Mouse (Mus musculus): ENCODE results near the gene Cntnap4.

Cntnap4 gene

DNA sequence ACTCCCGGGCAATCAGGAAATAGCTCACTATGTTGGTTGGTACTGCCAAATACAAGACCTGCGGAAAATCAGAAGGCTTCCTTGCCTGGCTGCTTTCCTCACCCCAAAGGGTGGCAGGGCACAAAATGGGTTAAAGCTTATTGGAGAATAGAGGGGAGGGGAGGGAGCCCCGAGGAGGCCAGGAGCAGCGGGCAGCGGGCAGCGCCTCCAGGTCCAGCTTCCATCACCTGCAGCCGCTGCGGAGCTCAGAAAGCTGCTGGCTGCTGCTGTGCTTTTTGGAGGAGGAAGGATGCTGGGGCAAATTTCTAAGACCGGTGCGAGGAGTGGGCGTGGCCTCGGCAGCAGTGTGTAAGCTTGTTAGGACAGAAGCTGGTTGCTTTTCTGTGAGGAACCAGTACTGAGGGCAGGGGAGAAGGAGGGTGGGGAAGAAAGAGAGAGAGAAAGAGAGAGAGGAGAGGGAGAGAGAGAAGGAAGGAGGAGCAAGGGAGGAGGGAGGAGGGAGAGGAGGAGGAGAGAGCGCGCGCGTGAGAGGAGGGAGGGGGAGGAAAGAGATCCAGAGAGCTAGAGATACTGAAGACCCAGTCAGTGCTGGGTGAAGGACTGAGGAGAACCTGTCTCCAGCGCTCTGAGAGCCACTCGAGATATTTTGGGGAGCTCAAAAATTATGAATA, at the start of gene Cntnap4:
Gene Cntnap4, plus strand, starts transcription at position 573 of the 671 bp plus-strand sequence.
- DNase-seq (ENCODE audit: low read depth, low spot score) = peak; percentile 9

DNA sequence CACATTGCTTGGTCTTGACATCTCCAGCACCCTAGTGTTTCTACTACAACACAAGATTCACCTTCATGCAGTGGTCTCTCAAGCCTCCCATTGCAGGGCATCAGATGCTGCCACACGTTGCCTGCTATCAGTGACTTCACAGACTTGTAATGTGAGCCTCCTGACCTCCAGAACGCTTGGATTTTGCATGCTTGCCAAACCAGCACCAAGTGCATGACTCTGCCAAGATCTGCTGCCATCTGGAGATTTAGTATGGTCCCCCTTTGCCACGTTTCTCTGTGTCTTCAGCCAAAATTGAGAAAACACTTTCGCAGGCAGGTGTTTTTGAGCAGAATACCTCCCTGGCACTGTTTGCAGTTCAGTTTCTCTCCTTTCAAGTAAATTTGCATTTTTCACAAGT, 12.5 kb upstream of the Cntnap4 start:
- no peak for DNase-seq (ENCODE audit: low read depth, low spot score)

DNA sequence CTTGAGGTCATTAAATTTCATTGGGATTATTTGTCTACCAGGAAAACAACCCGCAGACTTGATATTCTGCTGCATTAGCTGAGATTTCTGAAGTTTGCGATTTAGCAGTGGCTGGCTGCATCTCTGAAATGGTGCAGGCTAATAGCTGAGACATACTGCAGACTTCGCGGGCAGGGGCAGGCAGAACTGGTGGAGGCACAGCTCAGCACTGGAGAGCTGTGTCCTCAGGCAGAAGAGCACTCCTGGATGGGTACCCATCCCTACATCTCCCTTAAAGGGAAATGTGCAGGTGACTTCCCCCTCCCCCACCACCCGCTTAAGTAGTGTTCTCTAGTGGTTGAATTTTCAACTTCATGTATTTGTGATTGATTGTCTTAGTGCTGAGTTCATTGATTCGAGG, 698 bp downstream of the Cntnap4 start:
- no peak for DNase-seq (ENCODE audit: low read depth, low spot score)

DNA sequence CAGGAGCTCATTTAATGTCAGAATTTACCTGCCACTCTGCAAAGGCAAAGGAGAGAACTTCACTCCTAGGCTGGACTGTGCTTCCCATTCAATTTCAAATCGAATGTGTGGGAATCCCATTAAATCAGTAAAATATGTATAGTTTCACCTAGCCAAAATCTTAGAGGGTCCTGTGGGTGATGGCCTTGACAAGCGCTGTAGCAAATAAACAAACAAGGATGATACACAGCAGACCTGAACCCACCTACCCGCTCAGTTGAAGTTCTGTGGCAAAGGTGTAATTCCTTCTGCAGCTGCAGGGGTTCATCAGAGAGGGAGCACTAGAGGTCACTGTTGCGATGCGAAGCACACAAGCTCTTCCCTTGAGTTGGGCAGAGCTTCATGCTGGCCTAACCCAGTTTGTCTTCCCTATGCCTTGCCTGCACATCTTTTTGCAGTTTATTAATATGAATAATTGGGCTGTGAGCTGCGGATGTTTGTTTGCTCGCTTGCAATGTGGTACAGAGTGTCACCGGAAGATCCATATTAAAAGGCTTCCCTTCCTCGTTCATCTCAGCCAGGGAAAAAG, 1.6 kb downstream of the Cntnap4 start:
- DNase-seq (ENCODE audit: low read depth, low spot score) = peak; percentile 16

DNA sequence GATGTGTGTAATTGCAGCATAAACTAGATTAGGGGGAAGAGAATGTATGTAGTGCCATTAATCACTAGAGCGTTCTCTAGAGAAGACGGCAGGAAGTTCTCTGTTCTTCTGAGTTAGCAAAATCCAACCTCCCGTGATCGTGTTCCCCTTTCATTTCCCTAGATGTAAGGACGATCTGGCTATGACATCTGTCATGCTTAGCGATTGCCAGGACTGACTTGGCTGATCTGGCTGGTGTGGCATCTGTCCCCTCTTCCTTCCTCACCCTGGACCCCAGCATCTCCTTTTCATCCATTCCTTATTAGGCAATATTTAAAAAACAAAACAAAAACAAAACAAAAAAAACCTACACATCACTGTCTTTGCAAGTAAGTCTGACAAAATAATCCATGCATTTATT, 11.6 kb downstream of the Cntnap4 start:
- no peak for DNase-seq (ENCODE audit: low read depth, low spot score)

DNA sequence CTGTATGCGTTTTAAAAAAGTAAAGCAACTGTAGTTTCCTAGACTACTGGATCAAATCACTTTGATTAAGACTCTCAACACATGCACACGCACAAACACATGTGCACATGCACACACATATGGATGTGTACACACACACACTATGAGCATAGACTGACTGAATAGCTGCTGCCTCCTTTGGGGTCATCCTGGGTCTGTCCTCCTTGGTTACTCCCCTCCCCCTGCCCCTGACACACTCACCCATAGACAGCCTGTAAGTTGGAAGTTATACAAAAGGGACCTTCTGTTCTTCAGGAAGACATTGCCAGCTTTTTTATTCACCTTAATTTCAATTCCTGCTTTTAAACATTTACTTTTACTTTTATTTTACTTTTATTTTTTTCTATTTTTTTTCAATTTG, 13.6 kb downstream of the Cntnap4 start:
- no peak for DNase-seq (ENCODE audit: low read depth, low spot score)

DNA sequence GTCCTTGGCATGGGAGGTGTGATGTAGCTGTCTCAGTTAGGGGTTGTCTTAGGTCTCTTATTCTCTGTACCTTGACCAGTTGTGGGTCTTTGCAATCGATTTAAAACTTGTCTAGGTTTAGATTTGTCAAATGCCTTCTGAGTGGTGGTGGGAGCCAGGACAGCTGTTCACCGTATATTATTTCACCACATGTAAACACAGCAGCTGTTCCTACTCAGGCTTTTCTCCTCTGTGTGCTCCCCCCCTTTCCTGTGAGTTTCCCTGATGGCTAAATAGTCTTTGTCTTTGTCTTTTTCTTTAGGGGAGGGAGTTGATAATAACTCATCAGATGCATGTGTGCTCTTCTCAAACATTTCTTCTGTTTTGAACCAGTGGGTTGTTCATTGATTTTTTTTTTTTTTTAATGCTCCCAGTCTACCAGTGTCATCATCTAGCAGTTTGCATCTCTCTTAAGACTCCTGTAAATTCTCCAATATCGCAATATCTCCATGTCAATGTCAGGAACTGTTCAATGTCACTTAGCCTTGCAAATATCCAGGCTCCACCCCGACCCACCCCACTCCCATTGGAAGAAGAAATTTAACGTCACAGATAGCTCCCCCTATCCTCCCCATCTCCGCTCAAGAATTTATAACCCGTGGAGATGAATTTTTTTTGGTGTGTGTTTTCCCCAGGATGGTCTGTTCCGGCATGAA, 18.7 kb downstream of the Cntnap4 start:
- DNase-seq (ENCODE audit: low read depth, low spot score) = no peak

DNA sequence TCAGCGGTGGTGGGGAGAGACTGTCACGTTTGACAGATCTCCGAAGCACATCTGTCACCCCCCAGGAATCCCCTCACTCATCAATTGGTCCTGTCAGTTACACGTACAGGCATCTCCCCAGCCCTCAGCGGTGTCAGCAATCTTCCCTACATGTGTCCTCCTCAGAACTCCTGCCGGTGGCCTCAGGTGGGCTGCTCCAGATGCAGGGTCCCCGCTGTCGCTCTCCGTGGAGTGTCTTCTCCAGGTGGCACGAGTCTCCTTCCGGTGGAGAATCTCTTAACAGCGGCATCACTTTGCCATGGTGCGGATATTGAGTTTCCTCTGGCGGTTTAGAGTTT, 19.2 kb downstream of the Cntnap4 start:
- DNase-seq (ENCODE audit: low read depth, low spot score) = no peak

DNA sequence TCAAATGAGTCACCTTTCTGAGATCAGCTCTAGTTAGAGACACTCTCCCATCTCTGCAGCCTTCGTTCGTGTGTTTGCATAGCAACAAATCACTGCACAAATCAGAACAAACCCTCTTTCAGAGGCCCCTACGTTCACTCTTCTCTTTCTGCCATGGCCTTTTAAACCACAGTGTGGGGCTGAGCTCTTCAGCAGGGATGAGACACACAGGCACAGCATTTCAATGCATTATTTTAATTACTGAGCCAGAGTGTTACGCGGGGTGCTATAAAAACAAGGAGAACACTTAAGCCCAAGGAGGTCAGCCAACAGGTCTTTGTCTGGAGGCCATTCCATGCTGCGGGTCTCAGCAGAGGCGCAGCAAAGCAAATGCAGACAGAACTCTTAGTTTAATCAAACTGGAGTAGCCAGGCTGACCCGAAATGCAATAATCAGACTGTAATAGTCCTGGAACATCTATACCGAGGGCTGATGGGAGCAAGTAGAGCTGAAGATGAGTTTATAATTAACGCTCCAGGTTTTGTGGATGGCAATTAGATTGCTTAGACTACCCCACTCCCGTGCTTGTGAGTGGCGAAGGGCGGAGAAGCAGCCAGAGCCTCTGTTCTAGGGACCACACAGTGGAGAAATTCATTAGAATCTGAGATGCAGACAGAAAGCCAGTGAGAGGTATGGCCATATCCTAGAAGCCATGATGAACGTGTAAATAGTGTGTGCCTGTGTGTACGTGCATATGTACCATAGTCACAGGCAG, 26.4 kb downstream of the Cntnap4 start:
- no peak for DNase-seq (ENCODE audit: low read depth, low spot score)

DNA sequence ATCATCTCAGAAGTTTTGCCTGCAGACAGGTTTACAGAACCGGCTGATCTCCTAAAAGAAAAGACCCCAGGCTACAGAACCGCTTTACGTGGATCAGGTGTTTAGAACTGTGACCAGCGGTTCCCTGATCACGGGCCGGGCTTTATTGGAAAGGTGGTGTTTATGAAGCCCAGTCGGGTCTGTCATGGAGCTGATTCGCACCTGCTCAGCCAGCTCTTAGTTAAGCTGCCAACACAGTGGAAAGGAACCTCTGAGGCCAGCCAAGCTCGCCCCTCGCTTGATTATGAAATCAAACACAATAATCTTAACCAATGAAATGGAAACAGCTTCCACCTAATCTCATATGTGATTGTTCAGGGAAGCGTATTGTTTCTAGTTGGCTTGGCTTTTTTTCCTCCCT, 30.1 kb downstream of the Cntnap4 start:
- DNase-seq (ENCODE audit: low read depth, low spot score) = no peak

DNA sequence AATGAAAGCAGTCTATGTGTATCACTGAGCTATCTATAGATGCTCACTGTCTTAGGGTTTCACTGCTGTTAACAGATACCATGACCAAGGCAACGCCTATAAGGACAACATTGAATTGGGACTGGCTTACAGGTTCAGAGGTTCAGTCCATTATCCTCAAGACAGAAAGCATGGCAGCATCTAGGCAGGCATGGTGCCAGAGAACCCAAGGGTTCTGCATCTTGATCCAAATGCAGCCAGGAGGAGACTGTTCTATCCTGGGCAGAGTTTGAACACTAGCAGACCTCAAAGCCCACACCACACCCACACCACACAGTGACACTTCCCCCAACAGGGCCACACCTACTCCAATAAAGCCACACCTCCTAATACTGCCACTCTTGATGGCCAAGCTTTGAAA, 31.3 kb downstream of the Cntnap4 start:
- no peak for DNase-seq (ENCODE audit: low read depth, low spot score)

DNA sequence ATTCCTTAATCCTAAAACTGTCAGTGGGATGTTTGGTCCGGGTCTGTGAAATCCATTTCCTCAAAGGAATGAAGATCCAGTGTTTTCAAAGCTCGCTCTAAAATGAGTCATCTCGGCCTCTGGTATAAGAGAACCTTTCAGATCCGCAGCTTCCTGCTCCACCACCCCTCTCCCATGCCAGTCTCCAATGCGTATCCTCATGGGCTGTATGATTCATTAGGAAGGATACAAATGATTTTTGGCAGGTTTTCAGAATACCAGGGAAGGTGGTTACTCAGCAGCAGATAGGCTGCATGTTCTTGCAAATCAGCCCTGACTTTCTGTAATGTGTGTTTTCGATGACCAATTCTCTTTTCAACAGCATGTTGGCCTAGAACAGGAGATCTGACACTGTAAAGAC, 40.3 kb downstream of the Cntnap4 start:
- DNase-seq (ENCODE audit: low read depth, low spot score) = no peak

DNA sequence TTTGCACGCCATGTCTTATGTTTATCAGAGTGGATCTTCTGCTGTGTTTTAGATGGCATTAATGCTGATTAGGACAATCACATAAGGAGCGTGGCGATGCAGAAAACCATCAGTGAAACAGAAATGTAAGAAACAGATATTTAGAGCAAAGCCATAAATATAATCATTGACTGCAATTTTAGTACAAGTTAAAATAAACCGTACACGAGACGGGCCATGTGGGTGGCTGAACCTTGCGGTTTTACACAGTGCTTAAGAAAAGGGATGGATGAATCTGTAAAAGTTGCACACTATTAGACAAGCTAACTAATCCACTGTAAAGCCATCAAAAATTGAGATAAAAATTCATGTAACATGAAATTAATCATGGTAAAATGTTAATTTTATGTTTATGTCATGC, 58.9 kb downstream of the Cntnap4 start:
- DNase-seq (ENCODE audit: low read depth, low spot score) = no peak

DNA sequence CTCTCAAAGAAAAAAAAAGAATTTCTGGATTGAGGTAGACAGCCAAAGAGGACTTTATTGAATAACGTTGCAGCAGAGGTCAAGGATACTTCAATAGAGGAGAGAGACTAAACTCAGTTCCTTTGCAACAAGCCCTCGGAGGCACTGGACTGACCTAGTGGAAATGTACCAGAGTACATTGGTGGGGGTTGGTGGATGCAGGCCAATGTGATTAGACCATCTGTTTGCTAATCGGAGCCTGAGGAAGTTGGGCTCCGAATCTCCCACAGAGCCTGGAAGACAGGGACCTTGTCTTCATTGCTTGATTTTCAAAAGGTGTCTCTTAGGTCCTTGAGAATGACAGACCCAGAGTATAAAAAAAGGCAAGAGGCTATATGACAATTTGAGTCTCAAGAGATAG, 82.8 kb downstream of the Cntnap4 start:
- DNase-seq (ENCODE audit: low read depth, low spot score) = no peak

DNA sequence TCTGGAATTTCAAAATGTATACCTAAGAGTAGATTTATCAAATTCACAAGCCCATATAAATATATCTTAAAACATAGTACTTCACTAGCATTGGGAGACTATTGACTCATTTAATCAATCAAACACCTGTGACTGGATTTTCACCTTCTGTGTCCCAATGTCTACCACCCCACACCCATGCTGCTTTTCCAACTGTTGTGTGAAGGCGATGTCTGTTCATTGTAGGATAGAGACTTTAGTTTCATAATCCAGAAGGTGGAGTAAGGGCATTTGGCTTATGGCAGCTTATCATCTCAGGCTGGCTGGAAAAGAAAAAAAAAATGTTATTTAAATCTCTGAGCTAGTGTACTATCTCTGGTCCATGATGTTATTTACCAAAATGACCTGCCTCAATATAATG, 83.4 kb downstream of the Cntnap4 start:
- no peak for DNase-seq (ENCODE audit: low read depth, low spot score)

DNA sequence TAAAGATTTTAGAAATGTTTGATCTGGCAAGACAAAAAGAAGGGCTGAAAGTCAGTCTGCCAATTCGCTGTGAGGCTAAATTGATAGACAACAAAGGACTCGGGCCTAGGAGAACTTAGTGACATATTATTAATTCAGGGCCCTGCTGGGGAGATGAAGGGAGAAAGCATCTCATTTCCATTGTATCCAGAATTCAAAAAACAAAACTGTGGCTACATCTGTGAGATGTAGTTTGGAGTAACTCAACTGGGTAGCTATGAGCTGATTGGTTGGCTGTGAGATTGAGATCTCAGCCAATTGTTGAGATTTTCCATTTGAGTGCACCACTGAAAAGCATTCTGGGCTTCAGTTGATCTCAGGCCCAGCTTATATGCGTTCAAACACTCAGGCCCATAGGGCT, 84.2 kb downstream of the Cntnap4 start:
- no peak for DNase-seq (ENCODE audit: low read depth, low spot score)

DNA sequence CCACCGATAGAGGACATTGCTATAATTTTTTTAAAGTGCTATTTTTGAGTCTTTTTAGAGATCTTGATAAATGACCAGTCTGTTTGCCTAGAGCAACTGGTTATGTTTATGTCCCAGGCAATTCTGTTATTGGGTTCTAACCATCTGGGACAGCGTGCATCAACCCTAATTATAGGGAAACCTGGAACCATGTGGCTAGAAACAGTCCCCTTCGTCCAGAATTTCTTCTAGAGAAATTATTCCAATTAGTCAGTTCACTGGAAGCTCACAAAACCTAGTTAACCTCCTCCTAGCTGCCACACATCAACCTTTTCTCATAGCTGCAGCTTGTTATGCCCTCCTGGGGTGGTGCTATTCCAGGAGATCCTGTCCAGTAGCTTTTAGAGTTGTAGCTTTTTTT, 94.2 kb downstream of the Cntnap4 start:
- no peak for DNase-seq (ENCODE audit: low read depth, low spot score)

DNA sequence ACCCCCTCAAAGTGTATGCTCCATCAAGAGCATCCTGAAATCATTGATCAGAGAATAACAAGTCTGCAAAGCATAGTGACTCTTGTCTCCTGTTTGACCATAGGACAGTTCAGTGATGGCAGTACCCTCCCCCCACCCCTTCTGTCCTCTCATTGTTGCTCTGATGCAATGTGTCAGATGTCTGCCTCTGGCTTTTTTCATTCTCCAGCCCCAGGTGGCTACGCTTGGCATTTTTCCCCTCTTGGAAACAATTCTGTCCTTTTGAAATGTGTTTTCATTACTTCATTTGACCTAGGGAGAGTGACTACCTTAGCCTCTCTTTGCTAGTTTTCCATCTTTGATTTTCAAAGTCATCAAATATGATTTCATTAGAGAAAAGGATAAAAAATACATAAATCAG, 104.8 kb downstream of the Cntnap4 start:
- no peak for DNase-seq (ENCODE audit: low read depth, low spot score)

DNA sequence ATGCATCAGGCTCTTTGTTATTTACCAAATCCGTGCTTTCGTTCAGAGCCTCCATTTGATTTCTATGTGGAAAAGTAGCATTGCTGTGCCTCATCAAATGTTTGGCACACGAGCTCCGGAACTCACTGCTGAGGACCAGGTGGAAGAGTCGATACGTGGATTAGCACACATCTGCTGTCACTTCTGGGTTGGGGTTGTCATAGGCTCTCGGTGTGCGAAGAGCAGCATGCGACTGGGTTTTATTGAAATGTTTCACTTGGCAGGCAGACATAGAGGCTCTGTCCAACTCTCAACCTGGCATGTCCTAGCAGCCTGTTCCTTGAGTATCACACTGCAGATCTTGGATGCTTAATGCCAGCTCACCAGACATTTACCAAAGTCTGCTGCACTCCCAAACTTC, 111.9 kb downstream of the Cntnap4 start:
- no peak for DNase-seq (ENCODE audit: low read depth, low spot score)

DNA sequence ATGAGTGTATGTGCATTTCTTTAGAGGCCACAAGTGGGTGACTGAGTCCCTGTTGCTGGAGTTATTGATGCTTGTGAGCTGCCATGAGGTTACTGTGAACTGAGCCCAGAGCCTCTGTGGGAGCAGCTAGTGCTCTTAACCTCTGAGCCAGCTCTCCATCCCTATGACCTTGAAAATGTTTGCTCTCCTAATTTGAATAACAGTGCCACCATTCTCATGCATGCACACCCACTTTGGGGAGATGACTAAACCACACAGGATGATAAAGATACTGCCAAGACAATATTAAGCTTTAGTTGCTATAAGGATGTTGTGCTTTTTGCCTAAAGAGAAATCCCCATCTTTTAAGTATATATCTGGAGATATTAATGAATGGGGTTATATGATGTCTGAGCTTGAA, 125.9 kb downstream of the Cntnap4 start:
- no peak for DNase-seq (ENCODE audit: low read depth, low spot score)

DNA sequence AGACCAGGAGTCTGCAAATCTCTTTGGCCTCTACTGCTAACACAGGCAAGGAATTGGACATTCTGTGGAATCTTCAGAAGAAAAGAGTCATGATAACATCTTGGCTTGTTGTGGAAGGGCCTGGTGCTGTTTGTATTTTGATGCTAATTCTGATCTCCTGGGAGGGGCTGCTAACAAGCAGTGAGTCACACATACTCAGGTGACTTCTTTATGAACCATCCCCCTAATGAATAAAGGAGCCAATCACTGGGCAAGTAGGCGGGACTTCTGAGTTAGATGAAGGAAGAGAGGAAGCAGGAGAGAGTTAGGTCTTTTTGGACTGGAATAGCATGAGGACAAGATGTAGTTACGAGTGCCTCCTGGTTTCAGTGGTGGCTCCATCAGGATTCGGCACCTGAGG, 128.3 kb downstream of the Cntnap4 start:
- DNase-seq (ENCODE audit: low read depth, low spot score) = peak; percentile 22

DNA sequence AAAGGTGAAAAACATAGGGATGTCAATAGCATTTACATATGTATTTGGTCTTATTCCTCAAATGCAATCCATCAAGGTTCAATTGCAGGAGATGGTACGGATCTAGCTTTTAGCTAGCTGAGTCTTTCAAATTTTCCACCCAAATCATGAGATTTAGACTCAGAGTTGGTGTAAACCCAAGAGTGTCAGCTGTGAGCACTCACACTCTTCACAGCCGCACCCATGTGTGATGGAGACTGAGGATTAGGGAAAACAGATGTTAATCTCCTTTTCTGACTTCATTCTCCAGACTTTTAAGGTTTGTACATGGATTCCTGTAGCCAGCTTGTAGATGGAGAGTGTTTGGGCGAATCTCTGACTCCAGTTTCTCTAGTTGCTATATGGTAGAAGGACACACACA, 147.1 kb downstream of the Cntnap4 start:
- DNase-seq (ENCODE audit: low read depth, low spot score) = no peak

DNA sequence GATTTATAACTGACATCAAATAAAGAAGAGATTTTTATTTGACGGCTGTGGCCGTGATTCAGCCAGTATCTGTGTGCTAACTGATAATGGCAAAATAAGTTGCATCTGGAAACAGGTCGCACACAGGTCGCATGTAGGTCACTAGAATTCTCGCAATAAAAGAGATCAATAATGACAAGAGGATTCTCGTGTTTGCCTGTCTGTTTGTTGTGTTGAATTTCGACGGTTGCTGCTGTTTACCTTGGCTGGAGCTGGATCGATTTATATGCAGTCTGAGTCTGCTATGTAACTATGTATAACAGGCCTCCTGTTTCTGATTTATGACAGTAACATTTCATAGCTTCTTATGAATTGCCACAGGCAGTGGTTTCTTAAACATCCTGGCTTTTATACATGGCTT, 155.1 kb downstream of the Cntnap4 start:
- no peak for DNase-seq (ENCODE audit: low read depth, low spot score)

Measured in WW6 (cell line).